Mouse (Mus musculus) CH12.LX (cell line): ENCODE results near the gene Pxt1.

Experiments used
- BHLHE40 ChIP-seq: IDR thresholded peaks from 2 replicates; pipeline ENCODE4 v1.6.1; 2011; ENCODE audit warnings: mild to moderate bottlenecking, low read depth, low read length, improper control_type of control experiment
- CTCF ChIP-seq, 2 experiments: IDR thresholded peaks in 1 of 2; conservative IDR thresholded peaks in 1 of 2; 2 replicates each; pipeline ENCODE4 v1.5.1; 2011 to 2012; ENCODE audit warnings: low read depth in 2 of 2, low read length in 2 of 2, improper control_type of control experiment in 1 of 2, inconsistent platforms in 1 of 2, mild to moderate bottlenecking in 1 of 2, moderate library complexity in 1 of 2
- TBP ChIP-seq: conservative IDR thresholded peaks from 2 replicates; pipeline ENCODE4 v1.6.1; 2011; ENCODE audit warnings: low read depth, low read length, improper control_type of control experiment
- ZC3H11A ChIP-seq: IDR thresholded peaks from 2 replicates; pipeline ENCODE4 v1.6.1; 2012; ENCODE audit warnings: low read depth, mild to moderate bottlenecking, inconsistent platforms, low read length, improper control_type of control experiment
- ZMIZ1 ChIP-seq: IDR thresholded peaks from 2 replicates; pipeline ENCODE4 v1.6.1; 2012; ENCODE audit warnings: low read depth, mild to moderate bottlenecking, inconsistent platforms, low read length, improper control_type of control experiment

DNA sequence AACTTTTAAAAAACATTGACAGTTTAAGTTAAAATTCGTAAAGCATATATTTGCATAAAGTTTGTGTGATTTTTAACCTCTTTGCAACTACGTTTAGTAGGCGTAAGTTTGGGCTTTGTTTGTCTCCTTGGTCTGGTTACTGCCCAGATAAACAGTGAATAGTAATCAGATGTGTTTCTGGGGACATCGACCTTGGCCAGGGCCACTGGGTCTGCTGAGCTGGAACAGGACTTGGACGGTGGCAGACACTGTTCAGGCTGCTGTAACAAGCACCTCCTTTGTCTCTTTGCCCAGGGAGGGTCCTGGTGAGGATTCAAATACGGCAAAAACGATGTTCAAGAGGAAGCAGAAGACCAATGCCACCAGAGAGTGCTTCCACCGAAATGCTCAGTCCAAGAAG, 58.4 kb downstream of the Pxt1 start:
- TF ChIP-seq ZMIZ1 (no peak), BHLHE40 (no peak), ZC3H11A (no peak), TBP (no peak), CTCF (conservative IDR thresholded peaks at IDR 0.05 in 1 of 2, IDR thresholded peaks at IDR 0.05 in 1 of 2; ENCODE audit: low read depth in 2 of 2, low read length in 2 of 2) (no peak)
